Mouse (Mus musculus) spleen, adult 2 months (tissue): ENCODE results near the gene Fntb.

Experiments
- CTCF ChIP-seq: fragments of 200-500 bp; IDR thresholded peaks from 2 replicates; pipeline ENCODE4 v1.5.1; 2011; ENCODE audit warnings: mild to moderate bottlenecking, inconsistent platforms; ENCODE audit not compliant: insufficient read depth, insufficient read length, insufficient replicate concordance; ENCODE audit errors: extremely low read depth
- POLR2A ChIP-seq: fragments of 200-500 bp; IDR thresholded peaks from 2 replicates; pipeline ENCODE4 v1.6.1; 2011; ENCODE audit warnings: low read depth, low read length, inconsistent platforms

- TF ChIP-seq POLR2A (no peak), CTCF (no peak)
Observed at GRCm38 (mm10) chr12:76822002-76822650, 56.7 kb downstream of the Fntb start.
